Mouse (Mus musculus) 416B (cell line): Measurements from ENCODE around the gene Abr.

ENCODE experiments used
- DNase-seq: peaks from one replicate; pipeline ENCODE4 v3.0.0; 2011; ENCODE audit warnings: low read depth

The Abr gene

GRCm38 (mm10) chr11:76405626-76406264 is 216.4 kb downstream of the Abr start:
- DNase-seq: no peak

- no peak for DNase-seq
Measured at GRCm38 (mm10) chr11:76405113-76405512, 217.0 kb downstream of the Abr start.

GRCm38 (mm10) chr11:76401398-76401797 is 220.7 kb downstream of the Abr start:
- DNase-seq: no peak

- DNase-seq: peak; percentile 90
Measured at GRCm38 (mm10) chr11:76399587-76400330, 222.4 kb downstream of the Abr start.

GRCm38 (mm10) chr11:76398798-76399586 is 223.1 kb downstream of the Abr start, which contains the start of gene Nxn:
Nxn (minus strand) TSS chr11:76399140.
- peak; percentile 87 for DNase-seq

GRCm38 (mm10) chr11:76398312-76398797 is 223.8 kb downstream of the Abr start:
- DNase-seq: peak; percentile 56

GRCm38 (mm10) chr11:76397650-76398311 is 224.3 kb downstream of the Abr start:
- peak; percentile 74 for DNase-seq

- no peak for DNase-seq
Measured at GRCm38 (mm10) chr11:76392996-76393395, 229.1 kb downstream of the Abr start.

GRCm38 (mm10) chr11:76392532-76392931 is 229.6 kb downstream of the Abr start:
- DNase-seq: no peak

- DNase-seq: no peak
Measured at GRCm38 (mm10) chr11:76388711-76389110, 233.4 kb downstream of the Abr start.

- no peak for DNase-seq
Measured at GRCm38 (mm10) chr11:76387097-76387496, 235.0 kb downstream of the Abr start.

- no peak for DNase-seq
Measured at GRCm38 (mm10) chr11:76385746-76386145, 236.4 kb downstream of the Abr start.

GRCm38 (mm10) chr11:76385017-76385416 is 237.1 kb downstream of the Abr start:
- DNase-seq: no peak

GRCm38 (mm10) chr11:76384307-76384706 is 237.8 kb downstream of the Abr start:
- DNase-seq: no peak

- DNase-seq: no peak
Measured at GRCm38 (mm10) chr11:76382711-76383324, 239.3 kb downstream of the Abr start.

GRCm38 (mm10) chr11:76381201-76381885 is 240.8 kb downstream of the Abr start:
- DNase-seq: no peak

- DNase-seq: no peak
Measured at GRCm38 (mm10) chr11:76379921-76380544, 242.1 kb downstream of the Abr start.

GRCm38 (mm10) chr11:76376425-76376824 is 245.7 kb downstream of the Abr start:
- no peak for DNase-seq

- no peak for DNase-seq
Measured at GRCm38 (mm10) chr11:76374491-76375185, 247.5 kb downstream of the Abr start.

- DNase-seq: no peak
Measured at GRCm38 (mm10) chr11:76372534-76372933, 249.6 kb downstream of the Abr start.
